Mouse (Mus musculus): ENCODE results near the gene Mtnr1b. TPM values are rescaled to one million over a fixed set of nuclear protein-coding genes. Genes with fewer than 3 reads are reported as not detected.

Gene Mtnr1b
- polyA plus RNA-seq, 2 experiments: not detected

DNA sequence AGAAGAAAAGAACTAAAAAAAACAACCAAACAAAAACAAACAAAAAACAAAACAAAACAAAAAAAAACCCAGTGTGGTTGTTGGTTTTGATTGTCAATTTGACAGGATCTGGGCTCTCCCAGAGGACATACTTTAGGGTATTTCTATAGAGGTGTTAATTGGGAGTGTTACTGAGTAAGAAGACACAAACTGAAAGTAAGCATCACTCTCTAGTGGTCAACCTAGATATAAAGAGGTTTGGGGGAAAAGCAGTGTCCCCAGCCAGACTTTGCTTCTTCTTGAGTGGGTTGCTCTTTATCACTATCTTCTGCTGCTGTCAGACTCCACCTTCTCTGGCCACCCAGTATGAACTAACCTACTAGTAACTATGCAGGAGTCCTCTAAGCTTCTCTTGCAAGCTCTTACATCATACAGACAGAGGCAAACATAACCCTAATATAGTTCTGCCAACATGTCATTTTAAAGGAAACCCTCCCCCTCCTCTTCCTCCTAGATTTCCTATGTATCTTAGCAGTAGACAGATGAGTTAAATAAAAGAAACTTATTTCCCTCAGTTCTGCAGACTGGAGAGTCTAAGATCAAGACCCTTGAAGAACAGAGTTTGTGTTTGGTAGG is 71.8 kb downstream of the Mtnr1b start:
- ATAC-seq (ENCODE audit: insufficient read depth) (no peak), DNase-seq (ENCODE audit: low read depth in 3 of 3, low spot score in 3 of 3) (no peak)
- Histone ChIP-seq H3K27me3 (ENCODE audit: control insufficient read depth, insufficient read depth, low read length) (no peaks in the 10 kb centered on the region), H3K9ac (replicated peaks) (no peak overlapping the region), H3K27ac (no peak overlapping the region), H3K9me3 (ENCODE audit: control insufficient read depth, low read length) (no peaks in the 10 kb centered on the region), H3K4me3 (ENCODE audit: insufficient read depth in 1 of 2, low read depth in 2 of 2, low read length in 2 of 2) (no peak overlapping the region), H3K36me3 (replicated peaks; ENCODE audit: control insufficient read depth, insufficient read depth, low read depth) (no peaks in the 10 kb centered on the region), H3K4me1 (replicated peaks; ENCODE audit: control insufficient read depth in 2 of 2, insufficient read depth in 2 of 2, low read length in 1 of 2) (no peaks in the 10 kb centered on the region), H3K4me2 (ENCODE audit: low read depth) (no peak overlapping the region)
- TF ChIP-seq EP300 (IDR thresholded peaks at IDR 0.05; ENCODE audit: low read depth) (no peak), CTCF (IDR thresholded peaks at IDR 0.05; ENCODE audit: low read depth) (no peak)

DNA sequence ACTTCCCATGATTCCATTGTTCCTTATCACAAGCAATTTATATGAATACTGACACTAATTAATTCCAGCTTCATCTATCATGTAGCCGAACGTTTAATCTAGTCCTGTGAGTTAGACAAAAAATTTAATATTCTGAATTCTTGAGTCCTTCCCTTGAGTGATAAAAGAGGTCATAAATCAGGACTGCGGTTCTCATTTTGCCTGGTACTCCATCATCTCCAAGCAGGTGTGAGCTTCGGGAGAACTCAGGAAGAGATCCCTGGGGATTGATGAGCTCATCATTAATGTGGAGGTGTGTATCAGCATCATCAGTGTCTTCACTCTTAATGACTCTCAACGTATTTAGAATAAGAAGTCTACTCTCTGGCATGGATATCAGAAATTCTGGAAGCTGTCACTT is 74.0 kb downstream of the Mtnr1b start:
- no peaks in the 10 kb centered on the region for H3K36me3 ChIP-seq (replicated peaks; ENCODE audit: control insufficient read depth, insufficient read depth, low read depth)
- no peak overlapping the region for H3K4me3 ChIP-seq (ENCODE audit: insufficient read depth in 1 of 2, low read depth in 2 of 2, low read length in 2 of 2)
- no peak overlapping the region for H3K27ac ChIP-seq
- no peaks in the 10 kb centered on the region for H3K4me1 ChIP-seq (replicated peaks; ENCODE audit: control insufficient read depth in 2 of 2, insufficient read depth in 2 of 2, low read length in 1 of 2)
- H3K4me2 ChIP-seq (ENCODE audit: low read depth): no peak overlapping the region
- H3K9ac ChIP-seq (replicated peaks): no peak overlapping the region
- no peaks in the 10 kb centered on the region for H3K27me3 ChIP-seq (ENCODE audit: control insufficient read depth, insufficient read depth, low read length)
- ATAC-seq (ENCODE audit: insufficient read depth) (no peak), DNase-seq (ENCODE audit: low read depth in 3 of 3, low spot score in 3 of 3) (no peak)
- WGBS (ENCODE audit: insufficient replicate concordance): 63% methylated on average over 5 of the region's 5 CpGs
- H3K9me3 ChIP-seq (ENCODE audit: control insufficient read depth, low read length): no peaks in the 10 kb centered on the region
- TF ChIP-seq CTCF (IDR thresholded peaks at IDR 0.05; ENCODE audit: low read depth) (no peak), EP300 (IDR thresholded peaks at IDR 0.05; ENCODE audit: low read depth) (no peak)

GRCm38 (mm10) chr9:15794408-15794807 is 79.9 kb downstream of the Mtnr1b start:
- H3K9me3 ChIP-seq (ENCODE audit: control insufficient read depth, low read length): no peaks in the 10 kb centered on the region
- no peak overlapping the region for H3K27ac ChIP-seq
- no peak overlapping the region for H3K4me3 ChIP-seq (ENCODE audit: insufficient read depth in 1 of 2, low read depth in 2 of 2, low read length in 2 of 2)
- no peaks in the 10 kb centered on the region for H3K4me1 ChIP-seq (replicated peaks; ENCODE audit: control insufficient read depth in 2 of 2, insufficient read depth in 2 of 2, low read length in 1 of 2)
- 52% methylated on average over 6 of the region's 6 CpGs for WGBS (ENCODE audit: insufficient replicate concordance)
- H3K9ac ChIP-seq (replicated peaks): no peak overlapping the region
- no peak for DNase-seq (ENCODE audit: low read depth in 3 of 3, low spot score in 3 of 3)
- H3K36me3 ChIP-seq (replicated peaks; ENCODE audit: control insufficient read depth, insufficient read depth, low read depth): no peaks in the 10 kb centered on the region
- TF ChIP-seq CTCF (IDR thresholded peaks at IDR 0.05; ENCODE audit: low read depth) (no peak), EP300 (IDR thresholded peaks at IDR 0.05; ENCODE audit: low read depth) (no peak)
- H3K27me3 ChIP-seq (ENCODE audit: control insufficient read depth, insufficient read depth, low read length): no peaks in the 10 kb centered on the region
- no peak for ATAC-seq (ENCODE audit: insufficient read depth)
- no peak overlapping the region for H3K4me2 ChIP-seq (ENCODE audit: low read depth)

GRCm38 (mm10) chr9:15792076-15792475 is 82.3 kb downstream of the Mtnr1b start:
- no peak for DNase-seq (ENCODE audit: low read depth in 3 of 3, low spot score in 3 of 3)
- Histone ChIP-seq H3K4me2 (ENCODE audit: low read depth) (no peak overlapping the region), H3K36me3 (replicated peaks; ENCODE audit: control insufficient read depth, insufficient read depth, low read depth) (no peaks in the 10 kb centered on the region), H3K27ac (no peak overlapping the region), H3K4me1 (replicated peaks; ENCODE audit: control insufficient read depth in 2 of 2, insufficient read depth in 2 of 2, low read length in 1 of 2) (no peaks in the 10 kb centered on the region), H3K9ac (replicated peaks) (no peak overlapping the region), H3K4me3 (ENCODE audit: insufficient read depth in 1 of 2, low read depth in 2 of 2, low read length in 2 of 2) (no peak overlapping the region), H3K9me3 (ENCODE audit: control insufficient read depth, low read length) (no peaks in the 10 kb centered on the region), H3K27me3 (ENCODE audit: control insufficient read depth, insufficient read depth, low read length) (no peaks in the 10 kb centered on the region)
- TF ChIP-seq CTCF (IDR thresholded peaks at IDR 0.05; ENCODE audit: low read depth) (no peak), EP300 (IDR thresholded peaks at IDR 0.05; ENCODE audit: low read depth) (no peak)
- 61% methylated on average over 9 of the region's 9 CpGs for WGBS (ENCODE audit: insufficient replicate concordance)
- no peak for ATAC-seq (ENCODE audit: insufficient read depth)

GRCm38 (mm10) chr9:15786610-15787009 is 87.7 kb downstream of the Mtnr1b start:
- Histone ChIP-seq H3K9ac (replicated peaks) (no peak overlapping the region), H3K4me1 (replicated peaks; ENCODE audit: control insufficient read depth in 2 of 2, insufficient read depth in 2 of 2, low read length in 1 of 2) (no peaks in the 10 kb centered on the region), H3K4me3 (ENCODE audit: insufficient read depth in 1 of 2, low read depth in 2 of 2, low read length in 2 of 2) (no peak overlapping the region), H3K27ac (no peak overlapping the region), H3K4me2 (ENCODE audit: low read depth) (no peak overlapping the region), H3K27me3 (ENCODE audit: control insufficient read depth, insufficient read depth, low read length) (no peaks in the 10 kb centered on the region), H3K9me3 (ENCODE audit: control insufficient read depth, low read length) (no peaks in the 10 kb centered on the region), H3K36me3 (replicated peaks; ENCODE audit: control insufficient read depth, insufficient read depth, low read depth) (no peaks in the 10 kb centered on the region)
- DNase-seq (ENCODE audit: low read depth in 3 of 3, low spot score in 3 of 3): no peak
- 36% methylated on average over 2 of the region's 2 CpGs for WGBS (ENCODE audit: insufficient replicate concordance)
- no peak for ATAC-seq (ENCODE audit: insufficient read depth)
- TF ChIP-seq CTCF (IDR thresholded peaks at IDR 0.05; ENCODE audit: low read depth) (no peak), EP300 (IDR thresholded peaks at IDR 0.05; ENCODE audit: low read depth) (no peak)
